Mouse (Mus musculus): Measurements from ENCODE around the gene 6330409D20Rik. TPM values are rescaled to one million over a fixed set of nuclear protein-coding genes. Genes with fewer than 3 reads are reported as not detected.

Gene 6330409D20Rik
- total RNA-seq, 2 experiments from 2014 or later = not detected

DNA sequence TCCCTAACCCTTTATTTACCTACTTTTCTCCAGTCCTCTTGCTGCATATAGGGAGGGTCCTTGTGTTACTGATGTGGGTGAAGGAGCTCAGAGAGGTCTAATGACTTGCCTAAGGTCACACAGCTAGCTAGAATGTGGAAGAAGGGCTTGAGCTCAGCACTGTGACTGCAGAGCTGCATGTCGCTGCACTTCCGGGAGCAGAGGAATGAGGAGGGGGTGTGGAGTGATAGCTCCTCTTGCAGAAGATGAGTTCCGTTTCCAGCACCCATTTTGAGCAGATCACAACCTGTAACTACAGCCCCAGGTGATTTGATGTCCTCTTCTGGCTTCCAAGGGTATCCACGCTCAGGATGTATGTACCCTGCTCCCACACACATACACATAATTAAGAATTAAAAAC lies 16.7 kb downstream of the 6330409D20Rik start:
- no peak for DNase-seq

DNA sequence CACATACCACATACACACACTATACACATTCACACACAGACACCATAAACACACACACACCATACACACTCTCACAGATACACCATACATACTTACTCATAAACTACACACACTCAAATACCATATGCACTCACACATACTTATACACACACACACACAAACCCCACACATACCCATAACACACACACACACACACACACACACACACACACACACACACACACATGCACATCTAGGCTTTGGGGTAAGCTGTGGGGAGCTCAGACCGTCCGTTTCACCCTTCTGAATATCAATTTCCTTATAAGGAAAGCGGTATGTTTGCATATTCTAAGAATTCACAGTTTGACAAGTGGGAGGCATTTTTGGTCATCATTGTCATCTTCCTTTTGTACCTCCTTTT lies 18.2 kb downstream of the 6330409D20Rik start:
- DNase-seq = no peak

DNA sequence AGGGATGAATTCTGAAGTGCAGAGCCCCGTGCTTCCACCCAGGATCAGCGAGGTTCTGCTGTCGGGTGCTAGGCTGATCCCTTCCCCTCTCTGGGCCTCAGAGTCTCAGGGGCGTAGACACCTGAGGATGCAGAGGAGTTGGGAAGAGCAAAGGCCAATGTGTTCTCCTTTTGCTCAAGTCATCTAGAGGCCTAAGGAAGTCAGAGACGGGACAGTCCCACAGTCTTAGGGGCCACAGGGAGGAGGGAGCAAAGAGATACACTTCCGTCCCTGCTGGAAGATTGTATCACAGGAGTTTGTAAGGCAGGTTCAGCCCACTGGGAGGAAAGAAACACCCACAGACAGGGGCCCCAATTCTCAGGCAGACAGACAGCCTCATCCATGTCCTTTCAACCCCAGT lies 18.8 kb downstream of the 6330409D20Rik start:
- no peak for DNase-seq

DNA sequence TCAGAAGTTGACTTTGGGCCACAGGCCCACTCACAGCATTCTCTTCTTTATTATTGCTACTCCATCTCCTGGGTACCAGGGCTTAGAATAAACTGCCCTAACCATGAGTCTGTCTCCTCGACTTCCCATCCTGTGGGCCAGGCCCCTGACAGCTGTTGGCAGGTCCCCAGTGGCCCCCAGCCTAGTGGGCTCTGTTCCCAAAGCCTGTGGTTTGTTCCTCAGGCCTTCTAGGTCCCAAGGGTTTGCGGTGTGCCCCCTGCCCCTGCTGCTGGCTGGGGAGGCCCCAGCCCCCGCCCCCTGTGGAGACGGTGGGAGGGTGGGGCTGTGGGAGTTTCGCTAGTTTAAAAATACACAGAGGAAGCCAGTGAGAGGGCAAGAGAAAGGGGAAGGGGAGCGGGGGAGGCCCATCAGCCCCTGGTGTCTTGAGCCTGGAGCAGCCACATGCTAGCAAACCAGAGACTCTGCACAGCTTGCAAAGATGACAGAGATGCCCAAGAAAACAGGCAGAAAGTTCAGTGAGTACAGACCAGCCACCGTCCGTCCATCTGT lies 20.1 kb downstream of the 6330409D20Rik start, which contains the start of gene Sh2d3c:
Sh2d3c (plus strand) TSS at position 375 of the 549 bp plus-strand sequence.
- peak in 1 of 2 experiments; percentile 43 for DNase-seq

DNA sequence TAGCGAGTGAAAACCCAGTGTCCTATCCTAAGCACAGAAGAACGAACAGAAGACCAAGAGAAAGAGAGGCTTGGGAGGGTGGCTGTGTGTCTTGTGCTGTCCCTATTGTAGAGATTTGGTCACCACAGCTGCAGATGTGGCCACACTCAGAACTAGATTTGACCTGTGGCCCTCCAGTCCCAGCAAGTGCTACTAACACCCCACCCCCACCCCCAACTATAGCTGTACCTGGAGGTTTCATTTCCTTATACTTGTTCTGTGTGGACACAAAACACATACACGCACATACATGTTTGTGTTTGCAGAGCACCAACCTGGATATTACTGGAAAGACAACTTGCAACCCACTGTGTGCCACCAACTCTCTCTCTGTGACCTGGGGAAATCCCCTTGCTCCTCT lies 20.8 kb downstream of the 6330409D20Rik start:
- no peak for DNase-seq

DNA sequence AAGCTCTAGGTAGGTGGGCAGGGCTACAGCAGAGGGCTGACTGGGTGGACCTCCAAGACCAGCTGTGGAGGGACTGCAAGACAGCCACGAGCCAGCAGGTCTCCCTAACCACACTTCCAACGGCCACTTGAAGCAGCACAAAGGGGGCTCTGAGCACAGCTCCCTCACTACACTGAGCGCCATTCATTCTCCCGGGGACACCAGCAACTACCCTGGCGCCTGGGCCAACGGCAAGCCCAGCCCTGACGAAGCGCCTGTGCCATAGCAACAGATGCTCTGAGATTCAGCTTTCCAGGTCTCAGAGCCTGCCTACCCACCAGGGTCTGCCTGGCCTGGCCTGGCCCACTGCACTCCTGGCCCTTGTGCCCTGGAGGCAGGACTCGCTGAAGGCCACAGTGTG lies 22.1 kb downstream of the 6330409D20Rik start:
- no peak for DNase-seq

DNA sequence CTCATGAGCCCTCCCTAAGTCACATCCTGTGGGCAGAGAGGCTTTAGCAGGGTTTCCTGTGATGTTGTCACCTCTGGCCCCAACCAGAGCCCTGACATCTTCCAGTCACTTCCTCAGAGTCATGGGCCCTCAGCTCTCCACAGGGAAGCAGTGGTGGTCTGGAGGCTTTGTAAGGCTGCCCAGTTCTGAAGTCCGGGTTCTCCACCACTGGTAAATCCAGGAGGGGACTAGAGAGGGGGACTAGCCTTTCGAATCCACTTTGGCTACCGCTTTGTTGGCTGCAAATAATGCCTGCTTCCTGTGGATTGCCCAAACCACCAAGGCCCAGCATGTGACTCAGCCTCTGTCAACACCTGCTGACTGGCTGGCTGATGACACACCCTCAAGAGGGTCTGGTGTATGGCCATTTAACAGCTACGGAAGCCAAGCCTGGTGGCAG lies 25.8 kb downstream of the 6330409D20Rik start:
- DNase-seq = peak; percentile 58 to 70

DNA sequence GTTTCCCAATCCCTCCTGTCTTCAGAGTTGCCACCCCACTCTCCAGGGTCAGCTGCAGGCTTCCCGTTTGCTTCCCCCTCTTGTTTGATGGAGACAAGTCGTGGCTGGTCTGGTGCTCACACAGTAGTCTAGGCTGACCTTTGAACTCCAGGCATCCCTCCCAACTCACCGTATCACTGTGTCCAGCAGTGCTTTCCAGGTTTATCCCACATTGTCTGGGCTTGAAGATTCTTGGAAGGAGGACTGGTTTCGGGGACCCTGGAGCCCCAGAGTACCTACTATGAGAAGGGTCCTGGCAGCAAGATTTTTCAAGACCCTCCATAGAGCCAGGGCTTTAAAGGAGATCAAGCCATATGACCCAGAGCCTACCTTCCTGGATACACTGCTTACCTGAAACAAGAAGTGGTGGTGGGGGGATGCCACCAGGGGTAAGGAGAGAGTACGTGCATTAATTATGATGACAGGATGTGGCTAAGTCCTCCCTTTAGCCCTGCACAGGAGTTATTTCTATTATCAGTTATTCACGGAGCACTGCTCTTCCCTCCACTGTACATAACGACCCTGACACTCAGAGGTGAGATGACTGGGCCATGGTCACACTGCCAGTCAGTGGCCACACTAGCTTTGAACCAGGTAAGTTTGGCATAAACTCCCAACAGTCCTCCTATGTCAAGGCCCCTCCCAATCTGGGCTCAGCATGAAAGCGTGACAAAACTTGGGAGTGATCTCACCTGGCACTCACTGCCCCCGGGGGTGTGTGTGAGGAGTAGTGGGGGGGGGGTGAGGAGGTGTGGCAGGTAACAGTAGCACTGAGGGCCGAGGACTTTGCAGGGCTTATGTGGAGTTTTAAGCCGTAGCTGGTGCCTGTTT lies 26.5 kb downstream of the 6330409D20Rik start:
- no peak for DNase-seq

DNA sequence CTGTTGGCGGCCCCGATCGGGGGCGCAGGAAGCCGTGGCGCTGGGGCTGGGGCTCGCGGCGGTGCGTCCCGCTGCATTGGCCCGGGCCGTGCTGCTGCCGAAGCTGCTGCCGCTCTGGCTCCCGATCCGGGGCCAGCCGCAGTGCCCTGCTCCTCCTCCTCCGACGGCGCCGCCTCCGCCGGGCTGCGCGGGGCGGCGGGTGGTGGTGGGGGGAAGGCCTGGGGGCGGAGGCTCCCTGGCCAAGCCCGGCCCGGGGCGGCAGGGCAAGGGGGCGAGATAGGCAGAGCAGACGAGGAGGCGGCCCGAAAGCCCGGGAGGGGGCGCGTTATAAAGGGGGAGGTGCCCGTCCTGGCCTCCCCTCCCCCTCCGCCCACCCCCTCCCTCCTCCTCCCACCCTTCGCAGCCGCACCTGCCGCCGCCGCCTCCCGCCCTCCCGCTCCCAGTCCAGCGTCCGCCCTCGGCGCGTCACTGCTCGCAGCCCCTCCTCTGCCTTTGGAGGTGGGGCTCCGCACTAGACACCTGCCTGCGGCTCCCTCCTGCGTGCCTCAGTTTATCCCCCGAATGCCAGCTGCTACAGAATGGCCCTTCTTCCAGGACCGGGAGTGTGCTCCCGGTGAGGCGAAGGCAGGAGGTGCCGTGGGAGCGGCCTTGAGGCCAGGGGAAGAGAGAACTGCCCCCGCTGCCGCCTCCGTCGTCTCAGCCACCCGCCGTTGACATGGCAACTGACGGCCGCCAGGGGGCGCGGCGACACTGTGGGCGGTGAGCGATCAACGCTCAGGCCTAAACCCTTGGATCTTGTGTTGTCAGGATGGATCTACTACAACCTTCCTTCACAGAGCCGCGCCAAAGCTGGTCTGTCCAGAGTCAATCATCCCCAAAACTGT lies 27.6 kb downstream of the 6330409D20Rik start, which contains the start of gene Cdk9:
Cdk9 (minus strand) TSS at position 143 of the 884 bp plus-strand sequence.
- peak; percentile 94 for DNase-seq

DNA sequence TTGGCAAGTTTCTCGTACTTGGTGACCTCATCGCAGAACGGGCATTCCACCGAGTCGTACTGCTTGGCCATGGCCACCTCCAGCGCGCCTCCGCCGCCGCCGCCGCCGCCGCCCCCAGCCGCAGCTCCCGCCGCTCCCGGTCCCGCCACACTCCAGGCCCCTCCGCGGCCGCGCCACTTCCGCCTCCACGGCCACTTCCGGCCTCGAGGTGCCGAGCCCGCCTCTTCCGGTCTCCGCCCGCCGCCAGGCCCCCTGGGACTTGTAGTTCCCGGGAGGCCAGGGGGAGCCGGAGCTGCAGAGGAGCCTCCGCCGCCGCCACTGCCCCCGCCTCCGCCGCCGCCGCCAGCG lies 28.3 kb downstream of the 6330409D20Rik start:
- peak; percentile 97 for DNase-seq

DNA sequence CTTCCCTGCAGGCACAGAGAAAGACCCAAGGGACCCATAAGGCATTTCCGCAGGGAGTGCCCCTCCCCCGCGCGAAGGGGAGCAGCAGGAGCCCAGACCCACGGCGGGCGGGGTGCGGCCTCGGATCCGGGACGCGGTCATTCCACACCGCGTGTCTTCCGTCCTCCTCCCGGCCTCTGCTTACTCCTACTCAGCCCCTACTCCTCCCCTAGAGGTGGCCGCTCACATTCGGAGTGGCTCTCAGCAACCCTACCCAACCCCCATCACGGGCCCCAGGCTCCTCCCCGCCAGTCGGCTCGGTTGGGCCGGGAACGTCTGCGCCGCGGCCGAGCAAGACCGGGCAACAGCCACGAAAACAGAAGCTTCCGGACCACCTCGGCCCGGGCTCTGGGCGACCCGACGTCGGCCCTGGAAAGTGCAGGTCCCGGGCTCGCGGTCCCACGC lies 28.7 kb downstream of the 6330409D20Rik start:
- peak; percentile 78 to 85 for DNase-seq

DNA sequence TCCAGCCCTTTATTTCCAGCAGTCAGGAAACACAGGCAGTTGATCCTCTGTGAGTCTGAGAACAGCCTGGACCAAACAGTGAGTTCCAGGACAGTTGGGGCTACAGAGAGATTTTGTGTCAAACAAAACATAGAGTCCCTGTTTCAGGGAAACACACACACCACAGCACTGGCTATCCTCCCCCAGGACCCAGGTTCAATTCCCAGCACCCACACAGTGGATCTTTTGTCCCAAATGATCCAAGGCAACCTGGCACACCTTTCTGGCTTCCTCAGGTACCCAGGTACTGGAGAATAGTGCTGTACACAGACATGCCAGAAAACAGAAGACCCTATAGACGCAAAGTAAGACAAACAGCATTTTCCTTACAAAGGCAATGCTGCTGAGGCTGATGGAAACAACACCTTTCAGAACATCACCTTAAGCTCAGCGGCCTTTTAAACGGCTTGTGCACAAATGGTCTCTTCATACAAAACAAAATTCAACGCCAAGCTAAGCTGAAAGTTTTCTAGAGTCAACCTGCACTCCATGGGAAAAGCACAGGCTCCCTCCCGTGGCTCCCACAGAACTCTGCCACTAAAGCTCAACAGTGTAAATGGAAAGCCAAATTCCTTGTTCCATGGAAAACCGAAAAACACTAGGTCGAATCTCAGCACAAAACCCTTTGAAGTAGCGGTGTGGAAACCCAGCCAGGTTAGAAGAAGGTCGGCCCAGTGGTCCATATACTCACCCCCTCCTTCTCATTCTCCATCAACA lies 29.3 kb downstream of the 6330409D20Rik start:
- no peak for DNase-seq

DNA sequence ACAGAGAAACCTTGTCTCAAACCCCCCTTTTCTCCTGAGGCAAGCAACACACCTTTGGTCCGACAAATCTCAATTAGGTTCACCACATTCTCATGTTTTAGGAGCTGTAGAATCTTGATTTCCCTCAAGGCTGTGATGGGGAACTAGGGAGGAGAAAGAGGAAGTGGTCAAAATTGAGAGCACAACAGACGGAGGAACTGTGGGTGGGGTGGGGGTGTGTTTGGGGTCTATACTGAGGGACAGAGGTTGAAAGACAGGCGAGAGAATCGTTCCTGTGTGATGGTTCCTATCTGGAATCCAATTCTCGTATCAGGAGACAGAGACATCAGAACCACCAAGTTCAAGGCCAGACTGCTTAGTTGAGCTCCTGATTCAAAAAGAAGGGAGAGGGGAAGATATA lies 30.4 kb downstream of the 6330409D20Rik start:
- no peak for DNase-seq

DNA sequence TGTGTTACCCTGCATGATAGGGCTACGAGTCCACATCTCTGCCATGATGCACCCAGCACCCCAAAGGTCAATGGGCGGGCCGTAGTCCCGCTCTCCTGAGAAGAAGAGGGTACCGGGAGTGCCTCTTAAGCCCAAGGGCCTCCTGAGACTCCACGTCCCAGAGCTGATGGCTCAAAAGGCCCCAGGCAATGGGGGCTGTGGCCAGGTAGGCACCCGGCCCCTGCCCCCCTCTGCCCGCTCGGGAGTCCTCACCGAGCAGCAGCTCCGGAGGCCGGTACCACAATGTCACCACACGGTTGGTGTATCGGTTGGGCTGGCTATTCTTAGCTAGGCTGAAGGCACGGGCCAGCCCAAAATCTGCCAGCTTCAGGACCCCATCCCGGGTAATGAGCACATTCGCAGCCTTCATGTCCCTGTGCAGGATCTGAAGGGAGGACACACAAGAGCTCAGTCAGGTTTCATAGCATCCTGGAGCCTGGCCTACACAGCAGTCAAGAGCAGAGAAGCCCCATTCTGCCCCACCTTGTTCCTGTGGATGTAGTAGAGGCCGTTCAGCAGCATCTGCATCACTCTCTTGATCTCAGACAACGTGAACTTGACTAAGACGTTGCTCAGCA lies 31.2 kb downstream of the 6330409D20Rik start:
- DNase-seq = no peak

DNA sequence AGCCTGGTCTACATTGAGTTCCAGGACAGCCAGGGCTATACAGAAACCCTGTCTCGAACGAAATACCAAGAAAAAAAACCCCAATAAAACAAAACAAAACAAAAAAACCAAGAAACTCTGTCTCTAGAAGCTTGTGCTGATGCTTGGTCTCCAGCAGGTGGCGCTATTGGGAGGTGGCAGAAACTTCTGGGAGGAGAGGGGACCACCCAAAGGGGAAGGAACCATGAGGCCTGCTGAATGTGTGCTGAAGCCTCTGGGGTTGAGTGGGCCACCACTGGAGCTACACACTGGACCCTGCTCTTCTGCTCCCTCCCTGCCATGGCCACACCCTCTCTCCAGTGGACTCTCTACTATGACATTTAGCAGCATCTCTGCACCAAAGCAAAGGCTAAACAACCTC lies 32.2 kb downstream of the 6330409D20Rik start:
- DNase-seq = peak in 1 of 2 experiments; percentile 71

DNA sequence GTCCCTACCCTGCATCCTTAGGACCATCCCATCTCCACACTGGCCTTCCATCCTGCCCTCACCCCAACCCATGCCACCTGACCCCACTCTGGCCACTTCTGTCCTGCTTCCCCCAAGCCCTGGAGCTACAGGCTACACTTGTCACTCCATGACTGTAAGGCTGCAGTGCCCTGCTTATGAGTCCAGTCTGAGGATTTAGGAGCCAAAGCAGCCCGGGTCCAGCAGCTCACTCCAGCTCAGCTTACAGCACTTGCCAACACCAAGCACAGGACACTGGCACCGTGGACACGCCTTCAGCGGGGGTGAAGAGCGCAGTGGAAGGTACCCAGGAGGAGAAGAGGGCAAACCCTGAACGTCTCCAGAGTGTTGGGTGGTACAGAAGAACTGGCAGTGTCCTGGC lies 33.8 kb downstream of the 6330409D20Rik start:
- no peak for DNase-seq

DNA sequence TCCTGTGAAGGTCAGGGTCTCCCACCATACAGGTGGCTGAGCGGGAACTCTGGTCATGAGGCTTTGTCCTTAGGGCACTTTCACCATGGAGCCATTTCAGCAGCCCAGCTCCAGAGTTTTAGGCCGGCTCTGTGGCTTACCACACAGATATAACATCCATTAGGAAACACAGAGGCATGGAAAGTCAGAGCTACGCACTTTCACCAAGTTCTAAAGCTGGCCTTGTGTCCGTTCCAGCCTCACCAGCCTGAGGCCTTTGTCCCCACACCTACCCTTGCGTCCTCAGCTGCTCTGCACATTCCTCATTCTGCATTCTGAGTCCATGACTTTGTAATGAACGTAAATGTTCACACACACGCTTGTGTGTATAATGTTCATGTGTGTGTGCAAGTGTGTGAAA lies 35.8 kb downstream of the 6330409D20Rik start:
- DNase-seq = no peak

DNA sequence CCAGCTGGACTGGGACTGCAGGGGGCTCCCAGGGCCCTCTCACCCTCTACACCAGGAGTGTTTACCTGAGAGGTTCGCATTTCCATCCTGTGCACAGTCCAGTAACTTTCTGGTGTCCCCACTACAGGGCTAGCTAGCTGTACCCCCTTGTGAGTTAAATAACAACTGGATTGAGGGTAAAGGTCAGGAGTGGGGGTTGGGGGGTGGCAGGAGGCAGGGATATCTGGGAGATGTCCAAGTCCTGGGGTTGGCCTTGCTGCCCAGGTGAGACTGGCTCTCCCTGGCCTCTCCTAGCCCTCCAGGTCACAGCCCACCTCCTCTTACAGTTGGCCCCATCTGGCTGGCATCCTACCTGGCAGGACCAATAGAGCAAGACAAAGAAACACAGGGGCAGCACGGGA lies 36.8 kb downstream of the 6330409D20Rik start, which contains the start of gene Fpgs:
Fpgs (minus strand) TSS at position 125 of the 401 bp plus-strand sequence.
- DNase-seq = no peak

DNA sequence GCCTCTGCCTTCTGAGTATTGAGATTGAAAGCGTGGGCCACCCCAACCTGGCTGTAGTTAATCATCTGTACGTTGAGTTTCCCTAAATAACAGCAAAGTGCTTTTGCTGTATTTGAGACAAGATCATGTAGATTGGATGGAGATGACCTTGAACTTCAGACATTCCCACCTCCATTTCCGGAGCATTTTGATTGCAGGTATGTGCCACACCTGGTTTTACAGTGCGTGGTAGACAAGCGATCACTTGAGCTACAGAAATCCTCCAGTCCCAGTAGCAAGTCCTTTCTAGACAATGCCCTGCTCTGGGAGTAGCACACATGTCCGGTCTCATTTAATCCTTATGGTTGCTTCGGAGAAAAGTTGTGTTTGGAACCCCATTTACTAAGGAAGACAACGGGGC lies 37.8 kb downstream of the 6330409D20Rik start:
- DNase-seq = no peak

DNA sequence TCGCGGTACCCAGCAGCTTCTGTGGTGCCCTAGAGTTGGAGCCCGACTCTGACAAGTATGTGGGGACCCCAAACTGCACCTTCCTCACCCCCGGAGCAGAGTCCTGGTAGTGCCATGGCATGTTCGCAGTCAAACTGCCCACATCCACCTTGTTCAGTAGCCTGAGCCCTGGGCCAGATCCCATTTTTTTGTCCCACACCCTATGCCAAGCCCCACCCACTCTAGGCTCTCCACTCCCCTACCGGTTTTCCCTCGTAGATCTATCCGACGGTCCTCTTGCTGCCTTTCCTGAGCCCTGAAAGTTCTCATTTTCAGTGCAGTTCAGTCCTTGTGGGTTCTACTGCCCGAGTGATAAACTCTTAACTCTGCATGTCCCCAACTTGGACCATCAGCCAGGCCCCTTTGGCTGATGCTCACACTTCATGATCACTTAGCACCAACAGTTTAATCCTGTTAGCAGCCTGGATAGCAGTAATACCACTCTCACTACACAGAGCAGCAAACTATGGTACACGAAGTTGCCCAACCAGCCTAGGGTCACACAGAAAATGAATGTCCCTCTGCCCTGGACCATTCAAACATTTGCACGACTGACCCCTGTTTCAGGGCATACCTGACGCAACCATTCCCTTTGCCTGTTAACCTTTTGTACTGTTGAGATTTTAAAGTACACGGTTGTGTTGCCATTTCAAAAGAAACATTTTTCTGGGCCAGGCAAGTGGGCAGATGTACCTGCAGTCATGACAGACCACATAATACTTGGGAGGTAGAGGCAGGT lies 39.7 kb downstream of the 6330409D20Rik start:
- DNase-seq = no peak

All from heart, adult 18-20 months (tissue).